Mouse (Mus musculus) fat pad, adult 2 months (tissue): ENCODE measurements around the gene Sntn.

Experiments used
- DNase-seq: peaks from one replicate; pipeline ENCODE4 v3.0.0-alpha.2; 2011; ENCODE audit warnings: low read depth, low spot score; ENCODE audit errors: extremely low read depth

The Sntn gene

DNA sequence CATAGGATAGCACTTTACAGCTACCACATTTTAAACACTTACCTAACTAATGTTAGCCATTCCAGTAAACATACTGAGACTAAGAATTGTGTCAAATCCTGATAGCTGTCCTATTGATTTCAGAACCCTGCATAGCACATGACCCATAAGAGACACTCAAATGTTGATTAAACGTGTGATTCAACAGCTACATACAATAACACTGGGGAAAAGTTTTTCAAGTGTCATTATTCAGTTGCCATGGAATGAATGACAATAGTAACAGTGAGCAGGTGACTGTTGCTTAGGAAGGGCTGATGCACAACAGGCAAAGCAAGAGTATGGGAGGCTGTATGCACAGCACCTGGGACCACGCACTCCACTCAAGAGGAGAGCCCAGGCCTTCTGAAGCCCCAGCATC lies at the start of gene Sntn:
TSS of gene Sntn (plus strand) at position 301 of the 400 bp plus-strand sequence.
- no peak for DNase-seq

DNA sequence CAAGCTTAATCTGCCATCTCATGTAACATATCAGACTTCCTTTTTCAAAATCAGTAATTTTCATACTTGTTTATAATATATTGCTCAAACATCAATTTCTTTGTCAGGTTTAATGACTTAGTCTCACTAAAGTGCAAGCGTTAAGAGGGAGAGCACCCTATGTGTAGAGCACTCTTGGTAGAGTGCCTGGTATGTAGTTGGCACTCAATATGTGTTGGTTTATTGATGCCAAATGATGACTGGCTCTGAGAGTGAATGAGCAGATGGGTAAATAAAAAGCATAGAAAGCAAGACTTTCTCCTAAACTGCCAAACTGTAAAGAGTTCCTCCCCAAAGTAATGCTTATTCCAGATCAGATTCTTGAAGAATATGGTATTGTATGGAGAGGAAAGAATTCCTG lies 20.8 kb upstream of the Sntn start:
- no peak for DNase-seq

DNA sequence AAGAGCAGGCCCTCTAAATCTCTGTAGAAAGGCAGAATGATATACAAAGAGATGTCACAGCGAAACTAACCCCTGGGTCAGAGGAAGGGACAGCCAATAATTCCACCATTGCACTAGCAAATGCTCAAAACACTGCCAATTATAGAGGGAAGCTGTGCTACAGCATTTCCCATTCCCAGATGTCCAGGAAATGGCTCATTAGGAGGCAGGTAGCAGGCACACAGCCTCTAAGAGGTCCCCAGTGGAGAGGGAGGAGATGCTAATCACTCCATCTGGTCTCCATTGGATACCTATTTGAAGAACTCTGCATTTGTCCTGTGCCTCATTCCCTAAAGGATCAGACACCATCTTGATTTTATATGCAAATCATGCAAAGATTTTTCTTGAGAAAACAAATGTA lies 19.6 kb upstream of the Sntn start:
- DNase-seq: no peak

DNA sequence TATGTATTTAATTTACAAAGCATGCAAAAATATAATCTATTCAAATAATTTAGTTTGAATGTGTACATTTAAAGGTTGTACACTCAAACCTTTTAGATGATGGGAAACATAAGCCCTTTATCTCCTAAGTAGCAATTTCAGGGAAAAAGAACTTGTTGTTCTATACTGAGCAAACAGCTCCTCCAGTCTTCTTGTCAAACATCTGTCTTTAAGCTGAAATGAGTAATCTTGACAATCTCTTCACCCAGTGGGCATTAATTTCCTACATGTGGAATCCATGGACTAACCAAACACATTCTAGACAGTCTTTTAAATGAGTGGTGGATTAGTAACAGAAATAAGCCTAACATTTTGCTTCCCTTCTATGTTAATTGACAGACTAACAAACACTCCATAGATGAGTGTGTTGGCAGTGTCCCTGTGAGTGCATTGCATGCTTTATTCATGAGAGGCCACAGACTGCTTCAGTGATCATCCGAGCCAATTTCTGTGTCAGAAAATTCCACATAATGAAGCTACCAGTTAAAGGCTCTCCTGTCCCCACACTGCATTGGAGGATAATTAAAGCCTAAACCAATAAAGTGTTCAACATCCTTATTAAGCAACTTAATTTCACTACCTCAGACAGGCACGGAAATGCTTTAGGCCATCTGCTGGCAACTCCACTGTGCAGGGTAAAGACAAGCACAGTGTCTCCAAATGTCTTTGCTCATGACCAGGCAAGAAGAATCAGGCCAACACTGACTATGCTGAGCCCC lies 19.0 kb upstream of the Sntn start:
- no peak for DNase-seq

DNA sequence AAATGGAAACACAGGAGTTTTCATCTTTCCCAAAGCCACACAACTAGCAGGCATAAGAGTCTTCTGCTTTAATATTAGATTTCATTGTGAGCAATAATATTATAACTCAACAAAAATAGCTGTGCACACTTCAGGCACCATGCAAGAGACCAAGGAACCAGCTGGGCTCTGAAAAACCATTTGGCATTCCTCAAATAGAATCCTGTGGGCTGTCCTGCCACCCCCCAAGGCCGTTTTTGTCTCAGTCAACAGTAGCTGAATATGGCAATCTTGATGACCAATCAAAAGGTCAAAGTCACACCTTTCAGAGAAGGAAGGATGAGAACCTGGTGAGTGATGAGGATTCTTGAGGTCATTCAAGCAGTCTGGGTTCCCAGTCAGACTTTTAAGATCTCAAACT lies 16.0 kb downstream of the Sntn start:
- DNase-seq: no peak

DNA sequence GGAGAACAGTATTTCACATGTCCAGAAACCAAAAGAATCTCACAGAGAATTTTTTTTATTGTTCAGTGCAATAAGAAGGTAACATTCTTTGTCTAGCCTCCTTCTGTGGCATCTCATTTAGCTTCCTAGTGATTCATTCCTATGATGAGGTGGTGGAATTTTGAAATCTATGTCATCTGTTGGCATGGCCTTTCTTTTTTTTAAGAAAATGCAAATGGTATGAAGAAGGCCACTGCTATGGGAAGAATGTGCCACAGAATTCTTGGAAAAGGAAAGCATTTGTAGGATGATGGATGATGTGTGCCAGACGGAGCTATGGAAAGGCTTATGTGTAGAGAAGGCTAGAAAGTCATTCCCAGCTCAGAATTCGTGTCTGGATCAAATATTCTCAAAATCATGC lies 19.8 kb downstream of the Sntn start:
- DNase-seq: no peak

DNA sequence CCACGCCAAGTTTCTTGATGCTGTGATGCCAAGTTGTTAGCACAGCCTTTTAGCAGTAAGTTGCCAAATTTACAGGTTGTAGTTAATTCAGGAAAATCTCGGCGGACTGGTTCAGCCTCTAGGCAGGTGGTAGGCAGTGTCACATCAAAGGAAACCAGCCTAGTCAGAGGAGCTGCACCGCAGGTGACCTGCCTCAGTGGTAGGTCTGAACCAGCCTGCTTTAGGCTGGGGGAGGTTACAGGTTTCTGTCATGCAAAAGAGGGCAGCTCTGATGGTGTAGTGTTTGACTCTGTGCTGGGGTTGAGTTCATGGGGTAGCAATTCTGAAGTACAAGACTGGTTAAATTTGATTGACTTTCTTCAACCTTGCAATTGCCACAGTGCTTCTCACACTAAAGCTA lies 61.6 kb downstream of the Sntn start:
- peak; percentile 39 for DNase-seq
